Mouse (Mus musculus): Measurements from ENCODE around the gene Kat2b.

- TF ChIP-seq POLR2A (IDR thresholded peaks at IDR 0.05; ENCODE audit: borderline replicate concordance, extremely low read depth, low read depth, low read length) (no peak), CTCF (IDR thresholded peaks at IDR 0.05; ENCODE audit: insufficient read depth, low read length) (no peak)
Observed at GRCm38 (mm10) chr17:53656369-53656860, 89.8 kb downstream of the Kat2b start.

Measured in lung, adult 2 months (tissue).